Mouse (Mus musculus): ENCODE measurements around the gene Cops2. TPM values are rescaled to one million over a fixed set of nuclear protein-coding genes. Genes with fewer than 3 reads are reported as not detected.

Gene Cops2
- polyA plus RNA-seq, 1 experiment from 2014 or later: 111 TPM

- no peak overlapping the region for H3K27ac ChIP-seq (replicated peaks; ENCODE audit: low read depth, low read length)
- DNase-seq (ENCODE audit: low spot score): no peak
- 92% methylated on average over 11 of the region's 11 CpGs for WGBS
- H3K9ac ChIP-seq (ENCODE audit: low read length): no peak overlapping the region
- no peaks in the 10 kb centered on the region for H3K36me3 ChIP-seq (ENCODE audit: control insufficient read depth, insufficient read depth, low read length)
- H3K4me2 ChIP-seq (ENCODE audit: low read depth, severe bottlenecking): no peak overlapping the region
- H3K9me3 ChIP-seq (ENCODE audit: control insufficient read depth, low read length): no peaks in the 10 kb centered on the region
- no peak overlapping the region for H3K4me3 ChIP-seq (ENCODE audit: low read depth, low read length)
- no peaks in the 10 kb centered on the region for H3K4me1 ChIP-seq (ENCODE audit: control insufficient read depth, insufficient read depth, low read length)
- no peak for ATAC-seq (ENCODE audit: insufficient number of reproducible peaks, low FRiP score, low TSS enrichment, low read depth)
- H3K27me3 ChIP-seq (ENCODE audit: control insufficient read depth, insufficient read depth, low read length): no peaks in the 10 kb centered on the region
Measured at GRCm38 (mm10) chr2:125792879-125793261, 66.1 kb downstream of the Cops2 start.

- 80% methylated on average over 2 of the region's 2 CpGs for WGBS
- Histone ChIP-seq H3K27me3 (ENCODE audit: control insufficient read depth, insufficient read depth, low read length) (no peaks in the 10 kb centered on the region), H3K4me3 (ENCODE audit: low read depth, low read length) (no peak overlapping the region), H3K4me2 (ENCODE audit: low read depth, severe bottlenecking) (no peak overlapping the region), H3K9me3 (ENCODE audit: control insufficient read depth, low read length) (no peaks in the 10 kb centered on the region), H3K36me3 (ENCODE audit: control insufficient read depth, insufficient read depth, low read length) (no peaks in the 10 kb centered on the region), H3K9ac (ENCODE audit: low read length) (no peak overlapping the region), H3K4me1 (ENCODE audit: control insufficient read depth, insufficient read depth, low read length) (no peaks in the 10 kb centered on the region), H3K27ac (replicated peaks; ENCODE audit: low read depth, low read length) (no peak overlapping the region)
- ATAC-seq (ENCODE audit: insufficient number of reproducible peaks, low FRiP score, low TSS enrichment, low read depth) (no peak), DNase-seq (ENCODE audit: low spot score) (no peak)
Measured at GRCm38 (mm10) chr2:125792144-125792878, 66.6 kb downstream of the Cops2 start.

- Histone ChIP-seq H3K27me3 (ENCODE audit: control insufficient read depth, insufficient read depth, low read length) (no peaks in the 10 kb centered on the region), H3K9me3 (ENCODE audit: control insufficient read depth, low read length) (no peaks in the 10 kb centered on the region), H3K27ac (replicated peaks; ENCODE audit: low read depth, low read length) (no peak overlapping the region), H3K4me3 (ENCODE audit: low read depth, low read length) (no peak overlapping the region), H3K36me3 (ENCODE audit: control insufficient read depth, insufficient read depth, low read length) (no peaks in the 10 kb centered on the region), H3K4me1 (ENCODE audit: control insufficient read depth, insufficient read depth, low read length) (no peaks in the 10 kb centered on the region), H3K9ac (ENCODE audit: low read length) (no peak overlapping the region), H3K4me2 (ENCODE audit: low read depth, severe bottlenecking) (no peak overlapping the region)
- 75% methylated on average over 7 of the region's 7 CpGs for WGBS
- ATAC-seq (ENCODE audit: insufficient number of reproducible peaks, low FRiP score, low TSS enrichment, low read depth) (no peak), DNase-seq (ENCODE audit: low spot score) (no peak)
Measured at GRCm38 (mm10) chr2:125791485-125791885, 67.5 kb downstream of the Cops2 start.

- Histone ChIP-seq H3K9me3 (ENCODE audit: control insufficient read depth, low read length) (no peaks in the 10 kb centered on the region), H3K4me3 (ENCODE audit: low read depth, low read length) (no peak overlapping the region), H3K4me1 (ENCODE audit: control insufficient read depth, insufficient read depth, low read length) (no peaks in the 10 kb centered on the region), H3K27ac (replicated peaks; ENCODE audit: low read depth, low read length) (no peak overlapping the region), H3K9ac (ENCODE audit: low read length) (no peak overlapping the region), H3K4me2 (ENCODE audit: low read depth, severe bottlenecking) (no peak overlapping the region), H3K36me3 (ENCODE audit: control insufficient read depth, insufficient read depth, low read length) (no peaks in the 10 kb centered on the region), H3K27me3 (ENCODE audit: control insufficient read depth, insufficient read depth, low read length) (no peaks in the 10 kb centered on the region)
- DNase-seq (ENCODE audit: low spot score) (no peak), ATAC-seq (ENCODE audit: insufficient number of reproducible peaks, low FRiP score, low TSS enrichment, low read depth) (no peak)
- 92% methylated on average over 4 of the region's 4 CpGs for WGBS
Measured at GRCm38 (mm10) chr2:125790242-125790641, 68.7 kb downstream of the Cops2 start.

- Histone ChIP-seq H3K4me3 (ENCODE audit: low read depth, low read length) (no peak overlapping the region), H3K4me1 (ENCODE audit: control insufficient read depth, insufficient read depth, low read length) (no peaks in the 10 kb centered on the region), H3K9me3 (ENCODE audit: control insufficient read depth, low read length) (no peaks in the 10 kb centered on the region), H3K4me2 (ENCODE audit: low read depth, severe bottlenecking) (no peak overlapping the region), H3K27ac (replicated peaks; ENCODE audit: low read depth, low read length) (no peak overlapping the region), H3K27me3 (ENCODE audit: control insufficient read depth, insufficient read depth, low read length) (no peaks in the 10 kb centered on the region), H3K36me3 (ENCODE audit: control insufficient read depth, insufficient read depth, low read length) (no peaks in the 10 kb centered on the region), H3K9ac (ENCODE audit: low read length) (no peak overlapping the region)
- 0 out of 2 replicates have a peak, but pooled peaks have one; percentile 54 for ATAC-seq (ENCODE audit: insufficient number of reproducible peaks, low FRiP score, low TSS enrichment, low read depth)
- WGBS: 35% methylated on average over 5 of the region's 5 CpGs
- no peak for DNase-seq (ENCODE audit: low spot score)
Measured at GRCm38 (mm10) chr2:125789265-125789664, 69.7 kb downstream of the Cops2 start.

- H3K36me3 ChIP-seq (ENCODE audit: control insufficient read depth, insufficient read depth, low read length): no peaks in the 10 kb centered on the region
- no peak for DNase-seq (ENCODE audit: low spot score)
- ATAC-seq (ENCODE audit: insufficient number of reproducible peaks, low FRiP score, low TSS enrichment, low read depth): no peak
- H3K4me3 ChIP-seq (ENCODE audit: low read depth, low read length): no peak overlapping the region
- 77% methylated on average over 3 of the region's 3 CpGs for WGBS
- no peaks in the 10 kb centered on the region for H3K27me3 ChIP-seq (ENCODE audit: control insufficient read depth, insufficient read depth, low read length)
- H3K4me1 ChIP-seq (ENCODE audit: control insufficient read depth, insufficient read depth, low read length): no peaks in the 10 kb centered on the region
- no peak overlapping the region for H3K27ac ChIP-seq (replicated peaks; ENCODE audit: low read depth, low read length)
- no peak overlapping the region for H3K4me2 ChIP-seq (ENCODE audit: low read depth, severe bottlenecking)
- no peaks in the 10 kb centered on the region for H3K9me3 ChIP-seq (ENCODE audit: control insufficient read depth, low read length)
- no peak overlapping the region for H3K9ac ChIP-seq (ENCODE audit: low read length)
Measured at GRCm38 (mm10) chr2:125788785-125789184, 70.2 kb downstream of the Cops2 start.

GRCm38 (mm10) chr2:125788351-125788750 lies 70.6 kb downstream of the Cops2 start:
- H3K27ac ChIP-seq (replicated peaks; ENCODE audit: low read depth, low read length): no peak overlapping the region
- ATAC-seq (ENCODE audit: insufficient number of reproducible peaks, low FRiP score, low TSS enrichment, low read depth) (no peak), DNase-seq (ENCODE audit: low spot score) (no peak)
- no peaks in the 10 kb centered on the region for H3K27me3 ChIP-seq (ENCODE audit: control insufficient read depth, insufficient read depth, low read length)
- H3K4me1 ChIP-seq (ENCODE audit: control insufficient read depth, insufficient read depth, low read length): no peaks in the 10 kb centered on the region
- H3K36me3 ChIP-seq (ENCODE audit: control insufficient read depth, insufficient read depth, low read length): no peaks in the 10 kb centered on the region
- H3K4me3 ChIP-seq (ENCODE audit: low read depth, low read length): no peak overlapping the region
- no peaks in the 10 kb centered on the region for H3K9me3 ChIP-seq (ENCODE audit: control insufficient read depth, low read length)
- H3K9ac ChIP-seq (ENCODE audit: low read length): no peak overlapping the region
- no peak overlapping the region for H3K4me2 ChIP-seq (ENCODE audit: low read depth, severe bottlenecking)

GRCm38 (mm10) chr2:125785021-125785420 lies 73.9 kb downstream of the Cops2 start:
- 77% methylated on average over 4 of the region's 4 CpGs for WGBS
- H3K27me3 ChIP-seq (ENCODE audit: control insufficient read depth, insufficient read depth, low read length): no peaks in the 10 kb centered on the region

GRCm38 (mm10) chr2:125784392-125784791 lies 74.5 kb downstream of the Cops2 start:
- Histone ChIP-seq H3K4me3 (ENCODE audit: low read depth, low read length) (no peak overlapping the region), H3K36me3 (ENCODE audit: control insufficient read depth, insufficient read depth, low read length) (no peaks in the 10 kb centered on the region), H3K9ac (ENCODE audit: low read length) (no peak overlapping the region), H3K27me3 (ENCODE audit: control insufficient read depth, insufficient read depth, low read length) (no peaks in the 10 kb centered on the region), H3K4me1 (ENCODE audit: control insufficient read depth, insufficient read depth, low read length) (0 out of 2 replicates have a peak, but pooled peaks cover 2% of the 10 kb centered on the region), H3K27ac (replicated peaks; ENCODE audit: low read depth, low read length) (no peak overlapping the region), H3K9me3 (ENCODE audit: control insufficient read depth, low read length) (no peaks in the 10 kb centered on the region), H3K4me2 (ENCODE audit: low read depth, severe bottlenecking) (no peak overlapping the region)
- ATAC-seq (ENCODE audit: insufficient number of reproducible peaks, low FRiP score, low TSS enrichment, low read depth): no peak
- WGBS: 34% methylated on average over 4 of the region's 4 CpGs
- no peak for DNase-seq (ENCODE audit: low spot score)

More at GRCm38 (mm10) chr2:125785021-125785420, 73.9 kb downstream of the Cops2 start:
- H3K4me2 ChIP-seq (ENCODE audit: low read depth, severe bottlenecking): no peak overlapping the region
- 0 out of 2 replicates have a peak, but pooled peaks cover 2% of the 10 kb centered on the region for H3K4me1 ChIP-seq (ENCODE audit: control insufficient read depth, insufficient read depth, low read length)
- H3K27ac ChIP-seq (replicated peaks; ENCODE audit: low read depth, low read length): no peak overlapping the region
- H3K4me3 ChIP-seq (ENCODE audit: low read depth, low read length): no peak overlapping the region
- no peaks in the 10 kb centered on the region for H3K9me3 ChIP-seq (ENCODE audit: control insufficient read depth, low read length)
- ATAC-seq (ENCODE audit: insufficient number of reproducible peaks, low FRiP score, low TSS enrichment, low read depth) (no peak), DNase-seq (ENCODE audit: low spot score) (no peak)
- no peaks in the 10 kb centered on the region for H3K36me3 ChIP-seq (ENCODE audit: control insufficient read depth, insufficient read depth, low read length)
- H3K9ac ChIP-seq (ENCODE audit: low read length): no peak overlapping the region

Data from limb, embryonic 11.5 days (tissue).